ENCODE assay signal across 14 mouse cellular contexts in the genomic region with DNA sequence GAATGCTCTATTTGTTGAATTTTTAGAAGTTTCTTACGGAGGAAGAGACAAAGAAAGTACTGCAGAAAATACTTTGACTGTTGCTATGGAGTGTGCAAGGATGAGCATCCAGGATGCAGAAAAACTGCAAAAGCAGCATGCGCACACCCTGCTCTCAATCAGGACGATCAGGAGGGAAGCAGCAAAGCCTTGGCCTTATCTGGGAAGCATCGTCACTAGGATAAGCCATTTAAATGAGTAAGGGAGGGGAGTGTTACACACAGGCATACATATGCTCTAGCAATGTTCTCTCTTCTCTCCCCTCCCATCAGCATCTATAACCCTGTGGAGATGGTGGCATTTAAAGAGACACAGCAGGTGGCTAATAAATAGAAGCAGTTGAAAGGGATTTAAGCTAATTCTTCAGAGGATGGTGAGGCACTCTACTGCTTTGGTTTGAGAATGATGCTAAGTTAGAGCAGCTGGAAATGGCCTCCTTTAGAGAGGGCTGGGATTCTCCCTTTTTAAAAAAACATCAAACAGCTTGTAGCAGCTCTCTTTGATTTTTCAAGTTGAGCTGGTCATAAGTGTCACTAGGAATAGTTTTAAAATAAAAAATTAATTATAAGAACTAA.
DNase-seq lines count a peak whose midpoint lies in the region; ATAC-seq lines count a peak whose summit lies in the region.
"Had no signal": no experiment of that assay in that cellular context is flagged by ENCODE, and none has a peak within 500 bp of the region (broad histone marks: within the 10 kb centered on the region; RNA-seq: fewer than 3 reads in every experiment).

No protein-coding gene starts in this region.

- H3K4me2 ChIP-seq in forebrain, embryonic 14.5 days (ENCODE audit: low read length), result peak overlapping the region; percentile 11
- peak overlapping the region; percentile 8; the same call in 1 of the 2 replicates for H3K4me2 ChIP-seq in hindbrain, embryonic 16.5 days (ENCODE audit: low read length)
- no peak overlapping the region for H3K4me2 ChIP-seq in neural tube, embryonic 12.5 days (replicated peaks)
- H3K4me2 ChIP-seq: heart, embryonic 13.5 days had no signal

- WGBS in forebrain, embryonic 14.5 days, result 15% methylated on average over 4 of the region's 4 CpGs
- whole genome bisulfite sequencing in hindbrain, embryonic 16.5 days, result 27% methylated on average over 4 of the region's 4 CpGs
- 29% methylated on average over 4 of the region's 4 CpGs for WGBS in neural tube, embryonic 12.5 days
- WGBS in limb, embryonic 10.5 days, result 58% methylated on average over 4 of the region's 4 CpGs

- peaks cover 20% of the 10 kb centered on the region for H3K4me1 ChIP-seq in forebrain, embryonic 14.5 days (ENCODE audit: control insufficient read depth, insufficient read depth, low read length)
- H3K4me1 ChIP-seq in hindbrain, embryonic 16.5 days (ENCODE audit: control insufficient read depth, insufficient read depth, low read depth, low read length), result peaks cover 8% of the 10 kb centered on the region
- 0 out of 2 replicates have a peak, but pooled peaks cover 13% of the 10 kb centered on the region for H3K4me1 ChIP-seq in neural tube, embryonic 12.5 days
- H3K4me1 ChIP-seq in limb, embryonic 10.5 days, result 0 out of 2 replicates have a peak, but pooled peaks cover 3% of the 10 kb centered on the region

- no peaks in the 10 kb centered on the region for H3K9me3 ChIP-seq in forebrain, embryonic 14.5 days (replicated peaks; ENCODE audit: control insufficient read depth, low read length)
- no peaks in the 10 kb centered on the region for H3K9me3 ChIP-seq in hindbrain, embryonic 16.5 days (ENCODE audit: control insufficient read depth, low read length)
- H3K9me3 ChIP-seq in neural tube, embryonic 12.5 days, result no peaks in the 10 kb centered on the region
- H3K9me3 ChIP-seq in limb, embryonic 10.5 days (replicated peaks), result no peaks in the 10 kb centered on the region
- H3K9me3 ChIP-seq: heart, embryonic 13.5 days had no signal

- H3K36me3 ChIP-seq in forebrain, embryonic 14.5 days (ENCODE audit: control insufficient read depth, insufficient read depth, low read length), result no peaks in the 10 kb centered on the region
- H3K36me3 ChIP-seq in hindbrain, embryonic 16.5 days (ENCODE audit: control insufficient read depth, insufficient read depth, low read length), result no peaks in the 10 kb centered on the region
- H3K36me3 ChIP-seq in neural tube, embryonic 12.5 days, result no peaks in the 10 kb centered on the region
- H3K36me3 ChIP-seq in limb, embryonic 10.5 days, result no peaks in the 10 kb centered on the region

- no peak for DNase-seq in frontal cortex, postnatal 36 days (ENCODE audit: low spot score in 2 of 2)
- peak; percentile 66 for DNase-seq in forebrain, embryonic 14.5 days (ENCODE audit: low spot score)
- DNase-seq in thymus, postnatal 36 days, result no peak
- DNase-seq in limb, embryonic 10.5 days (ENCODE audit: low spot score), result no peak
- DNase-seq in spleen, postnatal 4 days (ENCODE audit: low spot score in 2 of 2), result no peak
- DNase-seq: cerebellum, postnatal 10 days; gastrocnemius, postnatal 36 days; lung, postnatal 10 days had no signal

- 0 out of 2 replicates have a peak overlapping the region, but pooled peaks have one; percentile 1 for H3K9ac ChIP-seq in forebrain, embryonic 14.5 days (ENCODE audit: low read length)
- peak overlapping the region; percentile 11; the same call in 1 of the 2 replicates for H3K9ac ChIP-seq in hindbrain, embryonic 16.5 days (ENCODE audit: low read depth, low read length)
- H3K9ac ChIP-seq in neural tube, embryonic 12.5 days, result no peak overlapping the region
- H3K9ac ChIP-seq: heart, embryonic 13.5 days; liver, embryonic 14.5 days had no signal

- H3K27me3 ChIP-seq in forebrain, embryonic 14.5 days (replicated peaks; ENCODE audit: control insufficient read depth, insufficient read depth, low read length), result no peaks in the 10 kb centered on the region
- no peaks in the 10 kb centered on the region for H3K27me3 ChIP-seq in hindbrain, embryonic 16.5 days (replicated peaks; ENCODE audit: control insufficient read depth, insufficient read depth, low read length)
- no peaks in the 10 kb centered on the region for H3K27me3 ChIP-seq in neural tube, embryonic 12.5 days (replicated peaks)
- H3K27me3 ChIP-seq in limb, embryonic 10.5 days (ENCODE audit: low read depth, poor library complexity, severe bottlenecking), result no peaks in the 10 kb centered on the region
- H3K27me3 ChIP-seq: heart, embryonic 13.5 days; Patski had no signal

- no peak overlapping the region for H3K4me3 ChIP-seq in forebrain, embryonic 14.5 days (ENCODE audit: low read depth, low read length)
- H3K4me3 ChIP-seq in hindbrain, embryonic 16.5 days (ENCODE audit: low read length), result no peak overlapping the region
- H3K4me3 ChIP-seq in neural tube, embryonic 12.5 days, result no peak overlapping the region
- H3K4me3 ChIP-seq in limb, embryonic 10.5 days, result no peak overlapping the region
- H3K4me3 ChIP-seq: heart, embryonic 13.5 days had no signal

- peak overlapping the region; percentile 24; the same call in 1 of the 2 replicates for H3K27ac ChIP-seq in forebrain, embryonic 14.5 days (ENCODE audit: low read depth, low read length)
- H3K27ac ChIP-seq in hindbrain, embryonic 16.5 days (ENCODE audit: low read depth, low read length), result peak overlapping the region; percentile 34; the same call in 1 of the 2 replicates
- no peak overlapping the region for H3K27ac ChIP-seq in neural tube, embryonic 12.5 days
- no peak overlapping the region for H3K27ac ChIP-seq in limb, embryonic 10.5 days
- H3K27ac ChIP-seq: heart, embryonic 13.5 days; liver, embryonic 14.5 days had no signal

- ATAC-seq in frontal cortex, adult (ENCODE audit: low TSS enrichment), result peak; percentile 76
- ATAC-seq in forebrain, embryonic 14.5 days, result peak; percentile 84
- peak; percentile 88 for ATAC-seq in hindbrain, embryonic 16.5 days
- 0 out of 2 replicates have a peak, but pooled peaks have one; percentile 42 for ATAC-seq in neural tube, embryonic 12.5 days (ENCODE audit: low FRiP score, low read depth)
- ATAC-seq: Patski had no signal

Comparison
In these comparisons a context has a peak if more than half of its experiments do, and no peak if none do; other contexts are left out.
1. H3K27ac ChIP-seq: peak in forebrain, embryonic 14.5 days (single experiment) and hindbrain, embryonic 16.5 days (single experiment); none in neural tube, embryonic 12.5 days (single experiment) and limb, embryonic 10.5 days (single experiment).
2. Peak in every context shown above with its lines, with median percentiles within 50 percentile points of each other: ATAC-seq.